Mouse (Mus musculus) liver, adult 2 months (tissue): ENCODE results near the gene Mgat4b. TPM values are rescaled to one million over a fixed set of nuclear protein-coding genes. Genes with fewer than 3 reads are reported as not detected.

ENCODE experiments used
- DNase-seq: peaks from one replicate; pipeline ENCODE4 v3.0.0-alpha.2; 2011; ENCODE audit warnings: low read depth, low spot score; ENCODE audit errors: extremely low read depth
- H3K27ac ChIP-seq: fragments of 200-500 bp; replicated peaks from 2 replicates; pipeline ENCODE4 v1.5.1; 2012; ENCODE audit warnings: low read depth, mild to moderate bottlenecking, control low read depth, inconsistent platforms, low read length; ENCODE audit not compliant: insufficient read depth
- H3K27me3 ChIP-seq: fragments of 200-500 bp; 2 replicates; pipeline ENCODE4 v1.6.1; 2012; ENCODE audit warnings: mild to moderate bottlenecking, moderate library complexity, low read length, inconsistent platforms; ENCODE audit not compliant: control insufficient read depth, insufficient read depth
- H3K36me3 ChIP-seq: fragments of 200-500 bp; 2 replicates; pipeline ENCODE4 v1.6.1; 2012; ENCODE audit warnings: low read length, inconsistent platforms; ENCODE audit not compliant: control insufficient read depth, insufficient read depth
- H3K4me1 ChIP-seq: fragments of 200-500 bp; 2 replicates; pipeline ENCODE4 v1.6.1; 2011; ENCODE audit warnings: low read length; ENCODE audit not compliant: control insufficient read depth, insufficient read depth
- H3K4me3 ChIP-seq: fragments of 200-500 bp; 2 replicates; pipeline ENCODE4 v1.5.1; 2011; ENCODE audit warnings: low read depth, mild to moderate bottlenecking, control low read depth, low read length, moderate library complexity; ENCODE audit not compliant: insufficient read depth
- H3K79me2 ChIP-seq: fragments of 200-500 bp; 2 replicates; pipeline ENCODE4 v1.6.1; 2012; ENCODE audit warnings: inconsistent platforms, mild to moderate bottlenecking, low read length, moderate library complexity; ENCODE audit not compliant: control insufficient read depth, insufficient read depth
- H3K9ac ChIP-seq: fragments of 200-500 bp; 2 replicates; pipeline ENCODE4 v1.6.1; 2012; ENCODE audit warnings: low read depth, mild to moderate bottlenecking, control low read depth, inconsistent platforms, low read length
- CTCF ChIP-seq: fragments of 200-500 bp; IDR thresholded peaks from 2 replicates; pipeline ENCODE4 v1.5.1; 2011; ENCODE audit warnings: low read depth, low read length, control low read depth
- POLR2A ChIP-seq: fragments of 200-500 bp; IDR thresholded peaks from 2 replicates; pipeline ENCODE4 v1.6.1; 2011; ENCODE audit warnings: low read length, control low read depth; ENCODE audit not compliant: insufficient read depth; ENCODE audit errors: extremely low read depth
- WGBS: fragments of 180-500 bp; shearing (Covaris S2); methylation state at CpG from one replicate; pipeline ENCODE4 v1.1.7; 2018; 5-methylcytosine and 5-hydroxymethylcytosine counted together
- polyA plus RNA-seq: library from polyadenylated mRNA; depleted of rRNA; stranded (reverse); fragments of >200 nt; gene quantifications from 2 replicates; pipeline ENCODE4 v1.2.3, GENCODE M21; 2012
- total RNA-seq: library from RNA; depleted of rRNA; stranded (reverse); fragments of >200 nt; gene quantifications from 2 replicates; pipeline ENCODE4 v1.2.3, GENCODE M21; 2014

The Mgat4b gene
- total and polyA plus RNA-seq, 2 experiments, result 9.8 to 26.3 TPM

DNA sequence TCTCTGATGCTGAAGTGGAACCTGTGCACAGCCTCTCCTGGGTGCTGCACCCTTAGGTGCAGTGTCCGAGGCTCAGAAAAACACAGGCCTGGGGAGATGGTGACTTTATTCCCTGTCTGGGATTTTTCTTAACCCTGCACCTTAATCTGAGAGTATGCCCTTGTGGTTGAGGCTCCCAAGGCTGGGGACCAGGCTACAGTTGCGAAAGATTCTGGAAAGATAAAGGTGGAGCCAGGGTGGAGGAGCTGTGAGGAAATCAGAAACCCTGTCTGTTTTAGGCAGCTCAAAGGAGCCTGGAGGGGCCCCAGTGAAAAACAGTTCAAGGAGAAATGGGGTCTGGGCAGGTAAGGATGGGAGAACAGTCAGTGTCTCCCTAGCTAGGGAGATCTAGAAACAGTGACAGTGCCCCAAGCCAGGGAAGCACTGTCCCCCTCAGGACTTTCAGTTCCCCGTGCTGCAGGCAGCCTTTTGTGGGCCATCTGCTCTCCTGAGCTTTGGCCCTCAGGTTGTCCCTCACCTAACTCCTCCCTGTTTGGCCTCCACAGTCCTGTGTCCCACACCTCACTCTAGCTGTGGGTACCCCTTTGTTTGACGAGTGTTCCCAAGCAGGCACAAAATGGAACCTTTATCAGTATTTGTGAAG lies 6.2 kb downstream of the Mgat4b start:
- 83% methylated on average over 4 of the region's 4 CpGs for WGBS
- H3K4me3 ChIP-seq, result no peak overlapping the region
- no peaks in the 10 kb centered on the region for H3K79me2 ChIP-seq
- TF ChIP-seq POLR2A (no peak), CTCF (no peak)
- H3K36me3 ChIP-seq, result no peaks in the 10 kb centered on the region
- DNase-seq, result no peak
- H3K27ac ChIP-seq, result no peak overlapping the region
- peaks cover 15% of the 10 kb centered on the region for H3K4me1 ChIP-seq
- H3K9ac ChIP-seq, result no peak overlapping the region
- H3K27me3 ChIP-seq, result no peaks in the 10 kb centered on the region

DNA sequence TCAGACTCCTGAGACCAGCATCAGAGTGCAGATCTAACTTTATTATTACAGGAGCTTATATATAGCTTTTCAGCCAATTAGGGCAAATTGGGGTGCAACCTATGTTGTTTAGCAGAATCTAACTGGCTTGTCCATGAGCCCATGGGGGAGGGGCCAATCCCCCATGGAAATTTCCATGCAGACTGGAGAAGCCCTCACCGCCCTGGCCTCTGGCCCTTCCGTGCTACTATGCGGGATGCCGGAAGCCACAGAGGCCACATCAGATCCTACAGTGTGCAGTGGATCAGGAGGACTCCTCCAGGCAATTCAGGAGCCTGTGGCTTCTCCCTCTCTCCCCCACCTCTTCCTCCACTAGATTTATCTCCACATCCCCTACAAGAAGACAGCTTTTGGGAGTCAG lies 7.1 kb downstream of the Mgat4b start:
- Histone ChIP-seq H3K27me3 (no peaks in the 10 kb centered on the region), H3K79me2 (no peaks in the 10 kb centered on the region), H3K36me3 (no peaks in the 10 kb centered on the region), H3K4me1 (peaks cover 6% of the 10 kb centered on the region), H3K9ac (no peak overlapping the region), H3K27ac (no peak overlapping the region), H3K4me3 (no peak overlapping the region)
- no peak for TF ChIP-seq POLR2A
- no peak for TF ChIP-seq CTCF
- WGBS, result 80% methylated on average over 4 of the region's 4 CpGs
- DNase-seq, result no peak

DNA sequence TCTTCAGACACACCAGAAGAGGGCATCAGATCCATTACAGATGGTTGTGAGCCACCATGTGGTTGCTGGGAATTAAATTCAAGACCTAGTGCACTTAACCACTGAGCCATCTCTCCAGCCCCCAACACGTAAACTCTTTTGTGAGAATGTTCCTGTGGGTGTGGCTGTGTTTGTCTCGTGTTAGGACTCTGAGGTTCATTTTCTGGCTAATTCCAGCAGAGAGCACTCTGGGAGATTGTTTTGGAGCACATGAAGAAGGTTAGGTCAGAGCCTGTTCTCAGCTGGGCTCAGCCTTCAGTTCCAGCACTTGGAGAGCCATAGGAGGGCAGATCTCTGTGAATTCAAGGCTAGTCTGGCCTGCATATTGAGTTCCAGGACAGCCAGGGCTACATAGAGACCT lies 9.1 kb downstream of the Mgat4b start:
- no peak overlapping the region for H3K9ac ChIP-seq

GRCm38 (mm10) chr11:50222559-50223276 lies 12.0 kb downstream of the Mgat4b start:
- no peak overlapping the region for H3K27ac ChIP-seq
- H3K36me3 ChIP-seq, result no peaks in the 10 kb centered on the region
- H3K27me3 ChIP-seq, result no peaks in the 10 kb centered on the region
- no peak overlapping the region for H3K4me3 ChIP-seq
- TF ChIP-seq CTCF, result no peak
- no peak for TF ChIP-seq POLR2A
- H3K79me2 ChIP-seq, result peaks cover 12% of the 10 kb centered on the region; the same call in 1 of the 2 replicates
- 71% methylated on average over 7 of the region's 7 CpGs for WGBS
- peaks cover 16% of the 10 kb centered on the region for H3K4me1 ChIP-seq
- H3K9ac ChIP-seq, result no peak overlapping the region
- no peak for DNase-seq

More for the DNA sequence above, 9.1 kb downstream of the Mgat4b start:
- no peak for DNase-seq
- no peaks in the 10 kb centered on the region for H3K79me2 ChIP-seq
- TF ChIP-seq CTCF, result no peak
- TF ChIP-seq POLR2A, result no peak
- no peak overlapping the region for H3K4me3 ChIP-seq
- 60% methylated on average over 2 of the region's 2 CpGs for WGBS
- H3K36me3 ChIP-seq, result no peaks in the 10 kb centered on the region
- H3K27ac ChIP-seq, result no peak overlapping the region
- peaks cover 3% of the 10 kb centered on the region; the same call in 1 of the 2 replicates for H3K4me1 ChIP-seq
- no peaks in the 10 kb centered on the region for H3K27me3 ChIP-seq

GRCm38 (mm10) chr11:50223783-50224662 lies 13.3 kb downstream of the Mgat4b start:
- 18% methylated on average over 17 of the region's 17 CpGs for WGBS
- Histone ChIP-seq H3K4me3 (peak overlapping the region; percentile 89), H3K79me2 (peaks cover 15% of the 10 kb centered on the region; the same call in 1 of the 2 replicates), H3K4me1 (peaks cover 23% of the 10 kb centered on the region), H3K9ac (peak overlapping the region; percentile 57), H3K27me3 (no peaks in the 10 kb centered on the region), H3K36me3 (no peaks in the 10 kb centered on the region), H3K27ac (peak overlapping the region; percentile 39; the same call in 1 of the 2 replicates)
- no peak for DNase-seq
- TF ChIP-seq POLR2A (no peak), CTCF (no peak)
